Mouse (Mus musculus): ENCODE data around the gene Olfm2. TPM values are rescaled to one million over a fixed set of nuclear protein-coding genes. Genes with fewer than 3 reads are reported as not detected.
A peak's percentile ranks its signal among the peaks of the same experiment; 100 is the strongest.

Gene Olfm2
- polyA plus RNA-seq, 1 experiment = 0.11 TPM

GRCm38 (mm10) chr9:20749213-20749612 lies 3.1 kb upstream of the Olfm2 start:
- TF ChIP-seq TCF12 (IDR thresholded peaks at IDR 0.05; ENCODE audit: insufficient read depth, poor library complexity, severe bottlenecking) (no peak), POLR2AphosphoS2 (IDR thresholded peaks at IDR 0.05; ENCODE audit: insufficient read length, low read depth) (no peak), SRF (IDR thresholded peaks at IDR 0.05; ENCODE audit: control insufficient read depth, insufficient read length, low read depth) (no peak), TCF3 (IDR thresholded peaks at IDR 0.05; ENCODE audit: insufficient read length, low read depth) (no peak), MAX (IDR thresholded peaks at IDR 0.05; ENCODE audit: low read depth) (no peak), CEBPB (IDR thresholded peaks at IDR 0.05; ENCODE audit: insufficient read depth, poor library complexity, severe bottlenecking) (no peak), E2F4 (IDR thresholded peaks at IDR 0.05; ENCODE audit: insufficient read depth) (no peak), MYOG (IDR thresholded peaks at IDR 0.05; ENCODE audit: control insufficient read depth in 1 of 3, insufficient read depth in 1 of 3, insufficient read length in 2 of 3, low read depth in 2 of 3) (no peak), REST (IDR thresholded peaks at IDR 0.05; ENCODE audit: insufficient read depth, insufficient read length) (no peak), USF1 (IDR thresholded peaks at IDR 0.05; ENCODE audit: low read depth) (no peak), POLR2A (IDR thresholded peaks at IDR 0.05; ENCODE audit: insufficient read length, low read depth) (no peak), MYOD1 (IDR thresholded peaks at IDR 0.05; ENCODE audit: control insufficient read depth in 1 of 3, insufficient read length in 2 of 3, low read depth in 2 of 3) (no peak)
- H3K27me3 ChIP-seq (ENCODE audit: control insufficient read depth, insufficient read depth, insufficient read length) = peaks cover 31% of the 10 kb centered on the region
- H3K36me3 ChIP-seq (ENCODE audit: control insufficient read depth, insufficient read depth) = no peaks in the 10 kb centered on the region
- H3ac ChIP-seq (ENCODE audit: control insufficient read depth, insufficient read length) = no peak overlapping the region
- no peak overlapping the region for H3K4me2 ChIP-seq (ENCODE audit: low read depth)
- H3K79me2 ChIP-seq (ENCODE audit: control insufficient read depth, insufficient read depth) = no peaks in the 10 kb centered on the region
- H3K4me3 ChIP-seq = no peak overlapping the region

GRCm38 (mm10) chr9:20748540-20748939 lies 2.4 kb upstream of the Olfm2 start:
- no peak overlapping the region for H3K4me2 ChIP-seq (ENCODE audit: low read depth)
- no peaks in the 10 kb centered on the region for H3K79me2 ChIP-seq (ENCODE audit: control insufficient read depth, insufficient read depth)
- TF ChIP-seq TCF3 (IDR thresholded peaks at IDR 0.05; ENCODE audit: insufficient read length, low read depth) (no peak), MAX (IDR thresholded peaks at IDR 0.05; ENCODE audit: low read depth) (no peak), CEBPB (IDR thresholded peaks at IDR 0.05; ENCODE audit: insufficient read depth, poor library complexity, severe bottlenecking) (no peak), POLR2AphosphoS2 (IDR thresholded peaks at IDR 0.05; ENCODE audit: insufficient read length, low read depth) (no peak), USF1 (IDR thresholded peaks at IDR 0.05; ENCODE audit: low read depth) (no peak), POLR2A (IDR thresholded peaks at IDR 0.05; ENCODE audit: insufficient read length, low read depth) (no peak), MYOG (IDR thresholded peaks at IDR 0.05; ENCODE audit: control insufficient read depth in 1 of 3, insufficient read depth in 1 of 3, insufficient read length in 2 of 3, low read depth in 2 of 3) (no peak), MYOD1 (IDR thresholded peaks at IDR 0.05; ENCODE audit: control insufficient read depth in 1 of 3, insufficient read length in 2 of 3, low read depth in 2 of 3) (no peak), SRF (IDR thresholded peaks at IDR 0.05; ENCODE audit: control insufficient read depth, insufficient read length, low read depth) (no peak)
- H3ac ChIP-seq (ENCODE audit: control insufficient read depth, insufficient read length) = no peak overlapping the region
- H3K4me3 ChIP-seq = no peak overlapping the region
- H3K27me3 ChIP-seq (ENCODE audit: control insufficient read depth, insufficient read depth, insufficient read length) = peaks cover 34% of the 10 kb centered on the region
- H3K36me3 ChIP-seq (ENCODE audit: control insufficient read depth, insufficient read depth) = no peaks in the 10 kb centered on the region

- Histone ChIP-seq H3K27me3 (ENCODE audit: control insufficient read depth, insufficient read depth, insufficient read length) (peaks cover 34% of the 10 kb centered on the region), H3K4me2 (ENCODE audit: low read depth) (no peak overlapping the region), H3ac (ENCODE audit: control insufficient read depth, insufficient read length) (no peak overlapping the region), H3K36me3 (ENCODE audit: control insufficient read depth, insufficient read depth) (no peaks in the 10 kb centered on the region), H3K4me3 (no peak overlapping the region), H3K79me2 (ENCODE audit: control insufficient read depth, insufficient read depth) (no peaks in the 10 kb centered on the region)
- TF ChIP-seq CEBPB (IDR thresholded peaks at IDR 0.05; ENCODE audit: insufficient read depth, poor library complexity, severe bottlenecking) = no peak
- no peak for TF ChIP-seq REST (IDR thresholded peaks at IDR 0.05; ENCODE audit: insufficient read depth, insufficient read length)
- TF ChIP-seq USF1 (IDR thresholded peaks at IDR 0.05; ENCODE audit: low read depth) = no peak
- no peak for TF ChIP-seq POLR2A (IDR thresholded peaks at IDR 0.05; ENCODE audit: insufficient read length, low read depth)
- no peak for TF ChIP-seq E2F4 (IDR thresholded peaks at IDR 0.05; ENCODE audit: insufficient read depth)
- TF ChIP-seq POLR2AphosphoS2 (IDR thresholded peaks at IDR 0.05; ENCODE audit: insufficient read length, low read depth) = no peak
- no peak for TF ChIP-seq SRF (IDR thresholded peaks at IDR 0.05; ENCODE audit: control insufficient read depth, insufficient read length, low read depth)
These were observed 1.5 kb upstream of the Olfm2 start for GRCm38 (mm10) chr9:20747682-20748081.

- peaks cover 34% of the 10 kb centered on the region for H3K27me3 ChIP-seq (ENCODE audit: control insufficient read depth, insufficient read depth, insufficient read length)
- peak overlapping the region; percentile 6 for H3K4me2 ChIP-seq (ENCODE audit: low read depth)
- H3K4me3 ChIP-seq = no peak overlapping the region
- H3K79me2 ChIP-seq (ENCODE audit: control insufficient read depth, insufficient read depth) = no peaks in the 10 kb centered on the region
- H3ac ChIP-seq (ENCODE audit: control insufficient read depth, insufficient read length) = no peak overlapping the region
- H3K36me3 ChIP-seq (ENCODE audit: control insufficient read depth, insufficient read depth) = no peaks in the 10 kb centered on the region
- TF ChIP-seq SRF (IDR thresholded peaks at IDR 0.05; ENCODE audit: control insufficient read depth, insufficient read length, low read depth) = no peak
- TF ChIP-seq MAX (IDR thresholded peaks at IDR 0.05; ENCODE audit: low read depth) = no peak
- no peak for TF ChIP-seq POLR2A (IDR thresholded peaks at IDR 0.05; ENCODE audit: insufficient read length, low read depth)
- no peak for TF ChIP-seq TCF3 (IDR thresholded peaks at IDR 0.05; ENCODE audit: insufficient read length, low read depth)
- TF ChIP-seq REST (IDR thresholded peaks at IDR 0.05; ENCODE audit: insufficient read depth, insufficient read length) = no peak
- TF ChIP-seq E2F4 (IDR thresholded peaks at IDR 0.05; ENCODE audit: insufficient read depth) = no peak
- no peak for TF ChIP-seq MYOG (IDR thresholded peaks at IDR 0.05; ENCODE audit: control insufficient read depth in 1 of 3, insufficient read depth in 1 of 3, insufficient read length in 2 of 3, low read depth in 2 of 3)
- no peak for TF ChIP-seq MYOD1 (IDR thresholded peaks at IDR 0.05; ENCODE audit: control insufficient read depth in 1 of 3, insufficient read length in 2 of 3, low read depth in 2 of 3)
- no peak for TF ChIP-seq CEBPB (IDR thresholded peaks at IDR 0.05; ENCODE audit: insufficient read depth, poor library complexity, severe bottlenecking)
- no peak for TF ChIP-seq POLR2AphosphoS2 (IDR thresholded peaks at IDR 0.05; ENCODE audit: insufficient read length, low read depth)
- TF ChIP-seq USF1 (IDR thresholded peaks at IDR 0.05; ENCODE audit: low read depth) = no peak
- no peak for TF ChIP-seq TCF12 (IDR thresholded peaks at IDR 0.05; ENCODE audit: insufficient read depth, poor library complexity, severe bottlenecking)
These were observed 801 bp downstream of the Olfm2 start for GRCm38 (mm10) chr9:20745129-20745966.

All from myocyte (in vitro differentiated cells).